Mouse (Mus musculus) bone marrow macrophage, adult 2 months (primary cell): ENCODE results near the gene Slc29a1.
A peak's percentile ranks its signal among the peaks of the same experiment; 100 is the strongest.

Experiments
- CTCF ChIP-seq: IDR thresholded peaks from 2 replicates; pipeline ENCODE4 v1.5.1; 2012; ENCODE audit warnings: low read depth, mild to moderate bottlenecking, low read length, moderate library complexity
- POLR2A ChIP-seq: IDR thresholded peaks from 2 replicates; pipeline ENCODE4 v1.6.1; 2012; ENCODE audit warnings: mild to moderate bottlenecking, low read depth, low read length, borderline replicate concordance

DNA sequence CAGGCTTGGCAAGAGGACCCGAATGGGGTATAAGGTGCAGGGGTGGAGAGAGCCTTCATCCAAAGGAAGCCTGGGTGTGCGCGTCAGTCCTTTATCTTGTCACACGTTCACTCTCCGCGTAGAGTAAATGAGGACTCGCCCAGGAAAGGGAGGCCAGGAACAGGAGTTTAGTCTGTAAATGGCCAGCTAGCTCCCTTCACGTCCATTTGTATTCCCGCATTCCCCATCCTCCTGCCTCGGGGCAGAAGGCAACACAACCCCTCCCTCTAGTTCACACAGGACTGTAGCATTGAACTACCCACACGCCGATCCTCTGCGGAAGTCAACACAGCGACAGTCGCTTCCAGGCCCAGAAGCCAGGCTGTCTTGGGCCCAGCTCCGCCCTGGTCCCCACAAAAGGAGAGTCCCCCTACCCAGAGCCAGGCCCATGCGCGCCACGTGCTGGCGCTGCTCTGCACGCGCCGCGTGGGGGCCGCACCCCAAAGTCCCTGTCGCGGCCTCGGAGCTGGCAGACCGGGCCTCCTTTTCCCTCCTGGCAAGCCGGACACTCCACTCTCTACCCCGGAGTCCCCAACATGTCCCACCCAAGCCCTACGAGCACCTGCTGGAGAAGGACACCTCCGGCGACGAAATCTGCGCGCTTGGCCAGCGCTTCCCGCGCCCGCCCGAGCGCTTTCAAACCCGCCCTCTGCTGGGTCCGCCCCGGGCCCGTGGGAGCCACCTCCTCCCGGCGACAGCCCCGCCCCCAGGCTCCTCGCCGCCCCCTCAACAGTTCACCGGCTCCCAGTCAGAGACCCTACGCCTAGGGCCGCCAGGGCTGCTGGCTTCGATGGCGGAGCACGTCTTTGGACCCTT, 4.3 kb downstream of the Slc29a1 start:
- TF ChIP-seq POLR2A (peak; percentile 66; the same call in 1 of the 2 replicates), CTCF (no peak)
